Mouse (Mus musculus) gastrocnemius, postnatal 25 days (tissue): ENCODE results near the gene Tmem35b. TPM values are rescaled to one million over a fixed set of nuclear protein-coding genes. Genes with fewer than 3 reads are reported as not detected.
"Not testable (repeated sequence)": the region's sequence is repeated elsewhere in the genome, so short reads cannot be mapped to it uniquely, and the experiment has no call there.

ENCODE experiments used
- DNase-seq: peaks from one replicate; pipeline ENCODE4 v3.0.0; 2022
- long read RNA-seq, 2 experiments: library from polyadenylated mRNA; stranded (forward); transcript quantifications; one replicate each; pipeline ENCODE4 v2.0.0; 2021
- total RNA-seq, 2 experiments: library from RNA; stranded (reverse); gene quantifications; 1 replicate in 1 of 2; 2 replicates in 1 of 2; pipeline ENCODE4 v1.2.3; 2021

Gene Tmem35b
- total RNA-seq, result 1 to 10 TPM in 1 of 2 experiments, under 1 TPM in 1; 0.74 to 1.3 TPM
- long read RNA-seq, experiment 1, partial matches to known transcripts, result 0 of 2 reads
- long read RNA-seq, experiment 1, other reads (novel, unspliced or antisense), result 1 of 2 reads
- long read RNA-seq, experiment 2, result 0 reads

DNA sequence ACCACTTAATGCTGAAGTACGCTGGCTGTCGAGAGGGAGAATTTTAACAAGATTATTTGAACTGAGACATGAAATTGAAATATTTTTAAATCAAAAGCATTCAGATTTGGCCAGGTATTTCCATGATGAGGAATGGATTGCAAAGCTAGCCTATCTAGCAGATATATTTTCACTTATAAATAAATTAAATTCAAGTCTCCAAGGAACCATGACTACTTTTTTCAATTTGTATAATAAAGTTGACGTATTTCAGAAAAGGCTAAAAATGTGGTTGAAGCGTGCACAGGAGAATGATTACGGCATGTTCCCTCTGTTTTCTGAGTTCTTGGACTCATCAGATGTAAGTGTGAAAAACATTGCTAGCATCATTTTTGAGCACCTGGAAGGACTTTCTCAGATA lies at the start of gene Tmem35b:
TSS of gene Tmem35b (plus strand) at position 301 of the 400 bp plus-strand sequence.
- DNase-seq, result no peak

DNA sequence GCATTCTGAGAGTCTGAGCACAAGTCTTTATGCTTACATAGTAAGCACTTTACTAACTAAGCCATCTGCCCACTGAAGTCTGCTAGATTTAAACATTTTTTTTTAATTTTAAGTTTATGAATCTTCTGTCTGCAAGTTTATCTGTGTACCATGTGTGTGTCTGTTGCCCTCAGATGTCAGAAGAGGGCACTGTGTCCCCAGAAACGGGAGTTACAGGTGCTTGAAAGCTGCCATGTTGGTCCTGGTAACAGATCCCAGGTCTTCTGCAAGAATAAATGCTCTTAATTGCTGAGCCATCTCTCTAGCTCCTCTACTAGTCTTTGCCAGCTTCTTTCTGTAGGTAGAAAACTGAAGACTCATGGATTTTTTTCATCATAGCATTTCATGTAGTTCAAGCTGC lies 48.6 kb upstream of the Tmem35b start:
- DNase-seq, result no peak

DNA sequence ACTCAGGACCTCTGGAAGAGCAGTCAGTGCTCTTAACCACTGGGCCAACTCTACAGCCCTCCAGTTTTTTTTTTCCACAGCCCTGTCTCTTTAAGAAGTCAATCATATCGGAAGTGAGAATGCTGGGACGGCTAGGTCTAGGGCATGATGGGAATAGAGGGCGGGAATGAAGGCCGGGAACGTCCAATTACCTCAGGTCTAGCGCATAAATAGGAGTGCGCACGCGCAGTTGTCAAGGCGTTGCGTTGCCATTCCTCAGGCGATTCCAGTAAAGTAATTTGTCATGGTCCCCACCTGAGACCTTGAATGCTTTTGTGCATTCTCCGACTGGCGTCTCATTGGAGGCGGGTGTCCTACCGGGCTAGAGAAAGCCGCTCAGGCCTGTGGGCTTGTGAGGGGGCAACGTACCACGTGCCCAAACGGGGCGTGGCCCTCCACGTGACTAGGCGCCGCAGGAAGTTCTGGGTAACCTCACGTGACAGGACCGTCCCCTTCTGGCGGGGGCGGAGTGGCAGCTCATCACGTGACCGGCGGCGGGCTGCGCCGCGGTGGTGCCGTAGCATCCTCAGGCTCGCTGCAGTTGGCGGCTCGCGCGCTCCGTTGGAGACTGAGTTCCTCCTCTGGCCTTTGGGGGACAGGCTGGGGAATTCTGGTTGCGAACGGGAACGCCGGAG lies 46.5 kb upstream of the Tmem35b start, which contains the start of gene Zmym6:
TSS of gene Zmym6 (plus strand) at position 509 of the 674 bp plus-strand sequence.
- peak; percentile 92 for DNase-seq

DNA sequence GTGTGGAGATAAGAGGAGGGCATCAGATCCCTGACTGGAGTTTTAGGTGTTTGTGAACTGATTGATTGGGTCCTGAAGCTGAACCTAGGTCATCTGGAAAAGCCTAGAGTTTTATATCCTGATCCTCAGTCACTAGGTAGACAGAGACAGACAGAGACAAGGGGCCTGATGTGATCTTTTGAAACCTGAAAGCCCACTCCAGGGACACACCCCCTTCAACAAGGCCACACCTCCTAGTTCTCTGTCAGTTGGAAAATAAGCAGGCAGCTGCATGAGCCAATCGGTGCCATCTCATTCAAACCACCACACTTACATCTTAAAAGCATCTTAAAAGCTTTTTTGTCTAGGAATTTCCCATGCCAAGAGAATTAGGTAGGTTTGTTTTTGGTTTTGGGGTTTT lies 42.7 kb upstream of the Tmem35b start:
- DNase-seq, result no peak

DNA sequence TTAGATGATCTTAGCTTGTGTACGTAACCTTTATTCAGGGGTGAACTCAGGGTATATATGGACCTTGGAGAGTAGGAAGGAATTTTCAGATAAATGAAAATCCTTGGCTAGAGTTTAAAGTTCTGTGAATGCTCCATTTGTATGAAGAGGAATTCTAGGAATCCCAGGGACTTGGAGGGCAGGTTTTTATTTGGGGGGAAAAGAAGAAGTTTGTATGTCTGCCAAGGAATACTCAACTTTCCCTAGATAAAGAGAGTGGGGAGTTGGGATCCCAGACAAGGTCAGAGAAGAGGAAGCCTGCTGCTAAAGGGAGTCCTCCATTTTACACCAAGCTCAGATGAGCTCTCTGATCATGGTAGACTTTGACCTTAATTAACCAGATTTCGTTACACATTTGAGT lies 40.4 kb upstream of the Tmem35b start:
- DNase-seq, result no peak

DNA sequence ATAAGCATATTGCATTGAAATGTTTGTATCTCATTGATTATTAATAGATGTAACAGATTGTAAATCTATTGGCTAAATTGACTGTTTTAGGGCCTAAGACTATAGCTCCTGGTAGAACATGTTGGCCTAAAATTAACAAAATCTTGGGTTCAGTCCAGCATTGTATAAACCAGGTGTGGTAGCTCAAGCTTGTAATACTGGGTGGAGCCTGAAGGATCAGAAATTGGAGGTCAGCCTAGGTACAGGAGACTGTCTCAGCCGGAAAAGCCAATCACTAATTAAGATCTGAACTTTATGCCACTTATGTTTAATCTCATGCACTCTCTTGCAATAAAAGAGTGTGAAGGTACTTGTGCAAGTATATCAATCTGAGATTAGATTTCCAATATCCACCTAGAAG lies 37.7 kb upstream of the Tmem35b start:
- DNase-seq, result no peak

DNA sequence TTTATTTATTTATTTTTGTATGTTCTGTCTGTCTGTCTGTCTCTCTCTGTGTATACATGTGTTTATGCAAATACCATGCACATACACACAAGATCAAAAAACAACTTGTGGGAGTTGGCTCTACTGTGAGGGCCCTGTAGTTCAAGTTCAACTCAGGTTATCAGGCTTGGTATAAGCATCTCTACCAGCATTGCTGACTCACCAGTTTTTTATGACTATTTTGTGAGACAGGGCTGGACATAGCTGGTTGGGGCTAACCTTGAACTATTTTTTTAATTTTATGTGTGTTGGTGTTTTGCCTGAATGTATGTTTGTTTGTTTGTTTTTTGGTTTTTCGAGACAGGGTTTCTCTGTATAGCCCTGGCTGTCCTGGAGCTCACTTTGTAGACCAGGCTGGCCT lies 32.3 kb upstream of the Tmem35b start:
- no peak for DNase-seq

DNA sequence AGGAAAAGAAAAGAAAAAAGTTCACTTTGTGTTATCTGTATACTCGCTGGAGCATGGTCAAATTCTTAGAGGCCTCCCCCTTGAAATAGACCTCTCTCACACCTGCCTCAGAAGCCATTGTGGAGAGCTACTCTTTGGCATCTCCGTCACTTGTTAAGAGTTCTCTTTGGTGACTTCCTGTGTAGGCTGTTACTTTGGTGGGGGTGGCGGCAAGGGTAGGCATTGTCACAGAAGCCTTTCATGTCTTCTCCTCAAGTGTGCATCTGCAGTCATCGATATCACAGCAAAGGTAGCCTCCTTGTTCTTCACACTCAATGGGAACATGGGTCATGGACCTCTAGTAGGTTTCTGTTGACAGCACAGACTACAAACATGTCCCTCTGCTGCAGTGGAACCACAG lies 28.4 kb upstream of the Tmem35b start:
- no peak for DNase-seq

DNA sequence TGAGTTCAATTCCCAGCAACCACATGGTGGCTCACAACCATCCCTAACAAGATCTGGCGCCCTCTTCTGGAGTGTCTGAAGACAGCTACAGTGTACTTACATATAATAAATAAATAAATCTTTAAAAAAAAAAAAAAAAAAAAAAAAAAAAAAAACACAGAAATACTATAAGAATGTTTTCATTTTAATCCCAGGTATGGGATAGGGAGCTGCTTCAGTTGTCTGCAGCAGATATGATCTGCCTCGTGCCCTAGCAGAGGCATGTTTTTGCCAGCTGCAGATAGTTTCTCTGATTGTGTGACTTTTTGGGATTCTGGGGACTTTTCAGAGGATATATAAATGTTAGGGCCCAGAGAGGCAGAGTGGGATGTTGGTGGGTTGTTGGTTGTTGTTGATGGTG lies 23.9 kb upstream of the Tmem35b start:
- not testable (repeated sequence) for DNase-seq

DNA sequence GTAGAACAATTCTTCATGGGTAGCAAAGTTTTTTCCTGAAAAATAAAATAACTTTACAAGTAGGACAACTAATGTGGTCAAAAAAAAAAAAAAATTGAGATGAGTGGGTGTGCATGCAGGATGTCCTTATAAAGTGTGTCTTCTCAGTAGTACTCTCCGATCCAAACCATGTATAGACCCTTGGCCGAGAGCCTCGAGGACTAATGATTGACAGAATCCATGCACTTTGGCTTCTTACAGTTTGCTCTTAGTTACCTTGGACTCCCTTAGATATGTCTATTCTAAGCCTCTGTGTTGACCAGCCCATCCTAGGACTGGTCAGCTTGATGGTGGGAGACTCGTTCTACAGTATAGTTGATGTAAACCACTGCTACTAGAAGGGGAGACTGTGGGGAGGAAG lies 15.9 kb upstream of the Tmem35b start:
- DNase-seq, result no peak

DNA sequence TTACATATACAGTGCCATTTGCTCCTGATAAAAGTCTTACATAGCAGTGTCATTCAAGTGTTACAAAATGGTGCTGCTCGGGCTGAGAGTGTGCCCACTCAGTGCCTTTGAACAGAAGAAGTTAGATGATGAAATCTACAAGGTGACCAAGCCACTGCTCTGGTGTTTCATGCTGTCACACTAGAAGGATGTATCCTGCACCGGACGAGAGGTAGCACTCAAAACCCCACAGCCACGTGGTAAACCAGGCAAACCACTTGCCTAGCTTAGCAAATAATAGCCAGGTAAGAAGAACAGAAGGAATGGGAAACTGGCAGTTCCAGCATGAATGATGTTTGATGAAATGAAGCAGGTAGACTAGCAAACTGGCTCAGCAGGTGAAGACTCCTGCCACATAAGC lies 12.9 kb upstream of the Tmem35b start:
- DNase-seq, result no peak

DNA sequence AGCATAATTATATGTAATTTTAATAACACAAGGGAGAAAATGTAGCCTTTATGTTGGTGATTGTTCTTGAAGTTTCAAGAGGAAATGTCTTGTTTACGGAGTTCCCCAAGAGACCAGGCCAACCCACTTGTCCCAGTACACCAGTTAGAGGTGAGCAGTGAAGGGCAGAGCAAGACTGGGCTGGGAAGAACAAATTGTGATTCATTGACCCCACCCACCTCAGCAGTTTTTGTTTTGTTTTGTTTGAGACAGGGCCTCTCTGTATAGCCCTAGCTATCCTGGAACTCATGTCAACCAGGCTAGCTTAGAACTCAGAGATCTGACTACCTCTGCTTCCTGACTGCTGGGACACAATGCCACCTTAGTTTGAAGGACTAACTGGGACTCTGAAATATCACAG lies 840 bp downstream of the Tmem35b start:
- no peak for DNase-seq

DNA sequence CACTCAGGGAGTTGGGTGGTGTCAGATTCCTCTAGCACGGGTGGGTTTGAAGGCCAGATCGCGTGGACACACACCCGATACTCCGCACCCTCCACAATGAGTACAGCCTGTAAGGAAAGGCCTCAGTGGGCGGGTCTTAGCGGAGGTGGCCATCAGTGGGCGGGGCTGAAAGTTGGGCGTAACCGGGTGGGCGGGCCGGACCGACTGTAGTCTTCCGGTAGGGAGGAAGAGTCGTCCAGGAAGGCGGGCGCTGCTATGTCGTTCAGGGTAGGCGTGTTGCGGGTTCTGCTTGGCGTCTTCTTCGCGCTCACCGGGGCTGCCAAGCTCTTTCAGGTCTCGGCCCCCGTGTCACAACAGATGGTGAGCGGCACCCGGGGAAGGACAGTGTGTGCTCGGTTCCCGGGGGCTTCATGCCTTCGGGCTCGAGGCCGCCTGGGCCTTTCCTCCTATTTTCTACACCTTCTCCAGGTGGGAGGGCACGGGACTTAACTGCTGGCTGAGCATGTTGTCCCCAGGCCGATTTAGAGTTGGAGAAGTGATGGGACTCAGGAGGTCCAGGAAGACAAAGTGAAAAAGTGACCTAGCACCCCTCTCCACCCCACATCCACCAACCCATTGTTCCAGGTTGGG lies 2.5 kb downstream of the Tmem35b start:
- peak; percentile 85 for DNase-seq

DNA sequence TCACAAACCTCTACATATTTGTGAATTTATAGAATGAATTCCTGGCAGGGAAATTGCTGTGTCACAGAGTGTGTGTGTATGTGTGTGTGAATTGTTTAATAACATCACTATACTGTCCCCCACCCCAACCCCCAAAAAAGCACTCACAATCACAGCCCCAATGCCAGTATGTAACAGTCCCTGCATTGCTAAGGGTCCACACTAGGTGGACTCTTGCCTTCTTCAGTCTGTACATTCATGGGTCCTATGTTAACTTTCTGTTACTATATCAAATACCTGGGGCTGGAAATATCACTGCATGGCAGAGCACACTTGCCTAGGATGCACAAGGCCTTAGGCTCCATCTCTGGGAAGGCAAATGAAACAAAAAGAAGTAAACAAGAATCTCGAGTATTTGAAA lies 11.2 kb downstream of the Tmem35b start:
- no peak for DNase-seq

DNA sequence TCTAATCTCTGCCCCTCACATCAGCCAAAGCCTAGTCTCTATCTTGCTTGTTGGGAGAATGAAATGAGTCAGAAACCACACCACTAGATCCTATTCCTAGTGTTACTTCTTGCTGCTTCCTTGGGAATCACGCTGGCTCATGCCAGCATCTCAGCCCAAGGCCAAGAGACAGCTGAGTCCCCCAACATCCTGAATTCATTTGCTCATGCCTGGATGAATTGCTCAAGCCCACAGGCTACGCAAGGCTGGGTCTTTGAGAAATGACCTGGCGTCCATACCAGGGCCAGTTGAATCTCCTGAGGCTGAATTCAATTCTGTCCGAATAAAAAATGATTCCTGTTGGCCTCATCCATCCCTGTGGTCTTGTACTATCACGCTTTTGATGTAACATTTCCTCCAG lies 14.1 kb downstream of the Tmem35b start:
- DNase-seq, result no peak

DNA sequence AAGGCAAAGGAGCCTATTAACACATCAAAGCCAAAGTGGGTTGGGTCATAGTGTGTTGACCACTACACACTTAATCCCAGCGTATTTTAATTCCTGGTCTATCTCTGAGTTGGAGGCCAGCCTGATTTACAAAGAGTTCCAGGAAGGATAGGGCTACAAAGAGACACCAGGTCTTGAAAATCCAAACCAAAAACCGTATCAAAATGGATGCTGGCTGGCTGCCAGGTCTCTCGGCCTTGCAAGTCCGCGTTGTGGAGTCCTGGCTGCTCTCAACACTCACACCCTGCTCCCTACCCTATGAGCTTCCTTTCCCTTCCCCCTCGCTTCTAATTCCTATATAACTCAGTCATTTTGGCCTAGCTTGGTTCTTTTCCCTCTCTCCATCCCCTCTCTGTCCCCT lies 15.0 kb downstream of the Tmem35b start:
- no peak for DNase-seq

DNA sequence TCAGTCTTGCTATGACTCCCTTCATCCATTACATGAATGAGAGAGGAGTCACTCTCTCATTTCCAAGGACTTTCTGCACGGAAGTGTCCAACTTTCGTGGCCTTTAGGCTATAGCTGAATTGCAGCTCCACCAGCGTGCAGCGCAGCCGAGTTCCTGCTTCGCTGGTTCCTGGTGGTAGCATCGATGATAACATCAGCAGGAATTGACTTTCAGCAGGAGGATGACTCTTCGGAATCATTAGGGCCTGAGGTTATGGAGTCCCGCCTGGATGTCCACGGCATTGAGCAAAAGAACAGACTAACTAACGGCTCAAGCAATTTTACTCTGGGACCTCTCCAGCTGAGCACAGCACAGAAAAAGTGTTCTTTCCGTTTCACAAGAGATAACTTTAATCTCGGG lies 26.5 kb downstream of the Tmem35b start:
- no peak for DNase-seq

DNA sequence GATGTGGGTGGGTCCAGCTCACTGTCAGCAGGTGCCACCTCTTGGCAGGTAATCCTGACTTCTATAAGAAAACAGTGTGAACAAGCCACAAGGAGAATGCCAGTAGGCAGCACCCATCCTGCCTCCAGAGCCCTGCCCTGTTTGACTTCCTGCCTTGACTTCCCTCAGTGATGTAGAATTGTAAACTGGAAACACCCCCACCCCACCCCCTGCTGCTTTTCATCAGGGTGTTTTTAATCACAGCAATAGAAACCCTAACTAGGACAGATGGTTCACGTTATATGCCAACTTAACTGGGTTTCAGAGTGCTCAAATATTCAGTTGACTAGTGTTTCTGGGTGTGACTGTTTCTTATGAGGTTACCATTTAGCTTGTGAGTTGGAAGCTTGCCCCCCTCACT lies 29.9 kb downstream of the Tmem35b start:
- no peak for DNase-seq

DNA sequence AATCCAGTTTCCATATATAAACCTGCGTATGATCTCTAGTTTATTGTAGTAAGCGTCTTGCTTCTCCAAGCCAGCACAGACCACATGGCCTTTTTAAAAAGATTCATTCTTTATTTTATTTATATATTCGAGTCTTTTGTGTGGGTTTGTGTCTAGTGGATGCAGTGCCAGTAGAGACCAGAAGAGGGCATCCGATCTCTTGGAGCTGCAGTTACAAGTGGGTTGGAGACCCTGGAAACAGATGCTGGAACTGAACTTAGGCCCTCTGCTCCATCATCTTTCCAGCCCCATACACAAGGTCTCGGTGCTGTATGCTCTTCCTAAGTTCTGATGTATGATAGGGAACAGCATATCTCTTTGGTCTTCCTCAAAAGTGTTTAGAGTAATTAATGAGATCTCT lies 32.3 kb downstream of the Tmem35b start:
- no peak for DNase-seq

DNA sequence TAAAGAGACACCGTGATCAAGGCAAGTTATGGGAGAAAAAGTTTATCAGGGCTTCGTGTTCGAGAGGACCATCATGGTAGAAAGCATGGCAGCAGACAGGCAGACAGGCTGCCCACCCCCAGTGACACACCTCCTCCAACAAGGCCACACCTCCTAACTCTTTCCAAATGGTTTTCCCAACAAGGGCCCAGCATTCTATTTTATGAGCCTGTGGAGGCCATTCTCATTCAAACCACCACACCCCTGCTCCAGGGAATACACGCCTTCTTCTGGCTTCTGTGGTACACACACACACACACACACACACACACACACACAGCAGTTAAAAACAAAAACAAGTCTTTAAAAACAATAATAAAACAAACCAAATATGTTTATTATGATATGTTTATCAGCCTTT lies 34.3 kb downstream of the Tmem35b start:
- DNase-seq, result no peak

DNA sequence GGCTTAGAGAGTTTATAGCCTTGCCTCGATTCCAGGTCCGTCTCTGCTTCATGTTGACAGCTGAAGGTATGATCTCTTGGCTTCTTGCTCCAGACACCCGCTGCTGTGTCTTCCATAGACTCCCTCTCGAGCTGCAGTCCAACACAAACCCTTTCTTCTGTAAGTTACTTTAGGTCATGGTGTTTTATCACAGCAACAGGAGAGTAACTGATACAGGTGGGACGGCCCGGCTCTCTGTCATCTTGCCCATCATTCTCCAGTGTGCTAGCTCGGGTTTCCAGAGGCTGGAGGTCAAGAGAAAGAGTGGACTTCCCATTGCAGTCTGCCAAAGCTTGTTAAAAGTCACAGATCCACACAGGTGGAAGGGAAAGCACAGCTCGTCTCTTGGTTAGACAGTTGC lies 40.4 kb downstream of the Tmem35b start:
- no peak for DNase-seq

DNA sequence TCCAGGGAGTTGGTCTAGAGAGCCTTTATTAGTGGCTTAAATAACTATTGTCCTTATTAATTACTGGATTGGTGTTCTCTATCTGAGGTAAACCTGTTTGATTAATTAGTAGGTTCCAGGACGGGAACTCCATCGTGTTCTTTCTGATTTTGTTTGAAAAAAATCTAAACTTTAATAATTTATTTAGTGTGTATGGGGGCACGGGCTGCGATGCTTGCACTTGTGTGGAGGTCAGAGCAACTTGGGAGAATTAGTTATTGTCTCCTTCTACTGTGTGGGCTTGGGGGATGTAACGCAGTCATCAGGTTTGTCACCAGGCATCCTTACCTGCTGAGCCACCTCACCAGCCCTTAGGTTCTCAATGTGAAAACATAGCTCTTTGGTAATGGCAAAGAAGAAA lies 43.6 kb downstream of the Tmem35b start:
- no peak for DNase-seq

DNA sequence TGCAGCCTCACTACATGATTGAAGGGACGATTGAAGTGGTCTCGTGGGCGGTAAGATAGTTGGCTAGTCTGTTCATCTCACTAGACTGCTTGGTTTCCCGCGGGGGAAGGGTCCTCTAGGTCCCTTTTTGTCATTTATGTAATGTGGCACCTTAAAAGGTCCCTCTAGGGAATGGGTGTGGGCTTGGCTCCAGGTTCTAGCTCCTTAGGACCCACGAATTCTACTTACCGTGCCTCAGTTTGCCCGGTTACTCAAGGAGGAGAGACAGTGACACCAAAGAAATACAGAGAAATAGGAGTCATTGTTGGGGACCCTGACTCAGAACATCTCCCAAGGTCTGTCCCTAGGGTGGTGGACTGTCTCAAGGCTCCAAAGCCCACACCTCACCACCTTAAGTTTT lies 44.2 kb downstream of the Tmem35b start:
- DNase-seq, result no peak
